Mouse (Mus musculus): ENCODE data around the gene Srpr. TPM values are rescaled to one million over a fixed set of nuclear protein-coding genes. Genes with fewer than 3 reads are reported as not detected.

The Srpr gene
- polyA plus RNA-seq, 1 experiment from 2014 or later, result 117 TPM

DNA sequence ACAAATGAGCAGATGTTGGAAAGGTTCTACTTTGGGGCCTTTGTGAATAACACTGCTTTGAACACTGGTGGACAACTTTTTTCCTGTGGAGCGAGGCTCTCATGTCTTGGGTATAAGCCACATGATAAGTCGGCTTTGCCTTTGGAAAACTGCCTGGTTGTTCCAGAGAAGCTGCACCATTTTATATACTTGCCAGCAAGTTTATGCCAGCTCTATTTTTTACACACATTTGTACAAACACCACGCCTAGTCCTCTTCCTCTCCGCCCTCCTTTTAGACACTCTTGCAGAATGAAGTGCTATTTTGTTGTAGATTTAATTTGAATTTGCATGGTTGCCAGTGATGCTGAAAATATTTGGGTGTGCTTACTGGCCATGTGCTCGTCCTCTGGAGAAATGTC, 93.5 kb downstream of the Srpr start:
- Histone ChIP-seq H3K9me3 (replicated peaks) (no peaks in the 10 kb centered on the region; the same call in 1 of the 2 replicates), H3K4me3 (replicated peaks) (no peak overlapping the region), H3K27me3 (0 out of 2 replicates have a peak, but pooled peaks cover under 1% of the 10 kb centered on the region), H3K4me1 (no peaks in the 10 kb centered on the region; the same call in 1 of the 2 replicates), H3K36me3 (no peaks in the 10 kb centered on the region), H3K27ac (no peak overlapping the region), H3K4me2 (no peak overlapping the region), H3K9ac (no peak overlapping the region)
- ATAC-seq (replicated peaks; ENCODE audit: low FRiP score), result no peak
- WGBS, result 81% methylated on average over 5 of the region's 5 CpGs

Other genes with a start within 250 kb of the Srpr start
- gene St3gal4, start 80.9 kb upstream of the Srpr start, polyA plus RNA-seq (2015; fragmentation: Nextera tagmentation; extraction: Ambion mirVana), result 17.4 and 17.8 TPM in 2 replicates
- gene Dcps, start 24.1 kb upstream of the Srpr start, polyA plus RNA-seq (2015; fragmentation: Nextera tagmentation; extraction: Ambion mirVana), result 94.4 and 95.4 TPM in 2 replicates
- 11.9 and 12.1 TPM in 2 replicates for gene Tirap, start 116 bp downstream of the Srpr start, polyA plus RNA-seq (2015; fragmentation: Nextera tagmentation; extraction: Ambion mirVana)
- 47.3 and 50.7 TPM in 2 replicates for gene Foxred1, start 10.9 kb downstream of the Srpr start, polyA plus RNA-seq (2015; fragmentation: Nextera tagmentation; extraction: Ambion mirVana)
- gene Fam118b, start 67.6 kb downstream of the Srpr start, polyA plus RNA-seq (2015; fragmentation: Nextera tagmentation; extraction: Ambion mirVana), result 37.6 and 41.2 TPM in 2 replicates
- gene Rpusd4, start 67.7 kb downstream of the Srpr start, polyA plus RNA-seq (2015; fragmentation: Nextera tagmentation; extraction: Ambion mirVana), result 28.9 and 31.5 TPM in 2 replicates
- 4.0 and 4.2 TPM in 2 replicates for gene Cdon, start 221.0 kb downstream of the Srpr start, polyA plus RNA-seq (2015; fragmentation: Nextera tagmentation; extraction: Ambion mirVana)

Measured in kidney, embryonic 15.5 days (tissue).